Mouse (Mus musculus): ENCODE data around the gene Tmem94. TPM values are rescaled to one million over a fixed set of nuclear protein-coding genes. Genes with fewer than 3 reads are reported as not detected.

Gene Tmem94
- polyA plus RNA-seq (2014; fragmentation: Nextera tagmentation; extraction: Ambion mirVana) = 15.4 and 18.2 TPM in 2 replicates

DNA sequence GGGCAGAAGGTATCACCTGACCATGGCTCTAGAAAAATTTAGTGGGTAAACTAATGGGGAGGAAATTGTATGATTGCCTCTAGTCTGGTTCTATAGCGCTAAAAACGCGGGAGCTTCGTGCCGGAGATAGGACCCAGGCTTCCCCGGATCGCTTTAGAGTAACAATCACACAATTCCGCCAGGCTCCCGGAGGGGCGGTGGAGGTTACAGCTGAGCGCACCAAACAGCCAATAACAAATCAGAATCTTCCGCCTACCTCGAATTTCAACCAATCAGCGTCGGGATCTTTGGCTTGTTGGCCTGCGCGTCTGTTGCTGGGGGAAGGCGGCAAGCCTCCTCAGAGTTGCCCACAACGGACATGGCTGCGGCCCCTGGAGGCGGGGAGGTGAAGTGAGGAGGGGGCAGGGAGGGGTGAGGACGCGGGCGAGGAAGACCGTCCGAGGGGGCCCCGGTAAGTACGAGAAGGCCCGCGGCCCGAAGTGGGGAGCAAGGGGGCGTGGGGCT lies at the start of gene Tmem94:
Gene Tmem94, plus strand, starts transcription at position 331 of the 504 bp plus-strand sequence.
- Histone ChIP-seq H3K36me3 (ENCODE audit: control insufficient read depth, insufficient read depth, low read length) (no peaks in the 10 kb centered on the region), H3K4me2 (ENCODE audit: low read depth, low read length) (peak within 1 kb of the TSS; percentile 76), H3K27ac (replicated peaks; ENCODE audit: low read depth, low read length) (peak within 1 kb of the TSS; percentile 93), H3K4me1 (ENCODE audit: control insufficient read depth, insufficient read depth, low read length) (peaks cover 14% of the 10 kb centered on the region), H3K9ac (ENCODE audit: low read depth, low read length) (peak within 1 kb of the TSS; percentile 93), H3K4me3 (ENCODE audit: low read depth, low read length) (peak within 1 kb of the TSS; percentile 84), H3K27me3 (replicated peaks; ENCODE audit: control insufficient read depth, insufficient read depth, low read length) (no peaks in the 10 kb centered on the region), H3K9me3 (ENCODE audit: control insufficient read depth, low read length) (no peaks in the 10 kb centered on the region)
- DNase-seq (ENCODE audit: low spot score) (peak; percentile 98), ATAC-seq (ENCODE audit: low read depth) (peak; percentile 98)
- under 1% methylated on average over 32 of the region's 32 CpGs for WGBS

DNA sequence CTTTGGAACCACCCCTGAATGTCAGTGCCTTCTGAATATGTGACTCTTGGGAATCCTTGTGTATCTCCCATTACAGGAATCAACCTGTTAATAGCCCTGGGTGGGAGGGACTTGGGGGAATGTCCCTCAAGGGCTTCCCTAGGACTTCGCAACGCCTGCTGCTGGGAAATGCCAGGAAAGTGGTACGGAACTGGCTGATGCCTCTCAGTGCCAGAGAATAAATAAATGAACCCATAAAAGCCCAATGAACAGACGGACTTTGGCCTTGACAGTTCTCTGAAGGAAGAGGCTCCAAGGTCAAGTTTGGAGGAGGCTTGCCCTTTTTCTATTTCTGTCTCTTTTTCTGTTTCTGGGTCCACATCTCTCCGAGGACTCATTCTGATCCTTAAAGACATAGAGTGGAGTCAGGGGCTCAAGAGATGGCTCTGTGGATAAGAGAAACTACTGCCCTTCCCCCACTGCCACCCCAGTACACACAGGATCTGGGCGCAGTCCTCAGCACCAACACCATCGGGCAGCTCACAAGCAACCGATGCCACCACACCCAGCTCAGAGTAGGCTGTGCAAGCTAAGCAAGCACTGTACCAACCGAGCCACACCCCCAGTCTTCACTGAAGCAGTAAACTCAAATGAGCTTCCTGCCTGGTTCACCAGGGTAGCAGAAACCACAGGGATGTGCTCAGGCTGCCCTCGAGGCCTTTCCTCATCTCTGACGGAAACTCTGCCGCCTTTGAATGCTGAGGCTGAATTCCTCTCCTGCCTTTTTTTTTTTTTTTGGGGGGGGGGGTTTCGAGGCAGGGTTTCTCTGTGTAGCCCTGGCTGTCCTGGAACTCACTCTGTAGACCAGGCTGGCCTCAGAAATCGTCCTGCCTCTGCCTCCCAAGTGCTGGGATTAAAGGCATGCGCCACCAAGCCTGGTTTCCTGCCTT lies 48.6 kb upstream of the Tmem94 start:
- H3K27me3 ChIP-seq (replicated peaks; ENCODE audit: control insufficient read depth, insufficient read depth, low read length) = no peaks in the 10 kb centered on the region
- H3K4me3 ChIP-seq (ENCODE audit: low read depth, low read length) = no peak overlapping the region
- DNase-seq (ENCODE audit: low spot score) = no peak
- H3K27ac ChIP-seq (replicated peaks; ENCODE audit: low read depth, low read length) = no peak overlapping the region
- no peaks in the 10 kb centered on the region for H3K36me3 ChIP-seq (ENCODE audit: control insufficient read depth, insufficient read depth, low read length)
- no peaks in the 10 kb centered on the region for H3K9me3 ChIP-seq (ENCODE audit: control insufficient read depth, low read length)
- no peak overlapping the region for H3K9ac ChIP-seq (ENCODE audit: low read depth, low read length)
- ATAC-seq (ENCODE audit: low read depth) = no peak
- H3K4me2 ChIP-seq (ENCODE audit: low read depth, low read length) = no peak overlapping the region
- no peaks in the 10 kb centered on the region for H3K4me1 ChIP-seq (ENCODE audit: control insufficient read depth, insufficient read depth, low read length)
- WGBS = 63% methylated on average over 14 of the region's 15 CpGs

DNA sequence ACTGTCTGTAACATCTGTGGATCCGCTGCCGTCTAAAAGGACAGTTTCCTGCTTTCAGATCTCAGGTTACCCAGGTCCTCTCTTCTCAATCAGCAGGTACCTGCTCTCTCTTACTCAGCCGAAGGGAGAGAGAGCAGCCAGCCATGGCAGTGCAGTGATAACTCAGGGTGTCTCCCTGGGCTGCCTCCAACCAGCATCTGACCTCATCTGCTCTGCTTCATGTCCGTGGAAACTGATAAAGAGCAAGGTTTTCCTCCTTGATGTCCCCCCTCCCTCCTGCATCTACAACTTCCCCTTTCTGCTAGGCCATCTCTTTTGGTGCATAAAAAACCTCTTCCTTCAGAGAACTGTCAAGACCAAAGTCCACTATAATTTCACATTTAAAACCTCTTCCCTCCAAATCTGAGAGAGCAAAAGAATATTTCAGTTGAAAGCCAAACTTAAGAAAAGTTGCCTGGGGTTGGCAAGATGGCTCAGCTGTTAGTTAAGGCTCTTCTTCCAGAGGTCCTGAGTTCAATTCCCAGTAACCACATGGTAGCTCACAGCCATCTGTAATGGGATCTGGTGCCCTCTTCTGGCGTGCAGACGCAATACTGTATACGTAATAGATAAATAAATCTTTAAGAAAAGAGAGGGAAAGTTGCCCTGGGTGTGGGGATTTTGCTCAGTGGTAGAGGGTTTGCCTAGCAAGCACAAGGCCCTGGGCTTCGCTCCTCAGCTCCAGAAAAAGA lies 47.4 kb upstream of the Tmem94 start:
- H3K9me3 ChIP-seq (ENCODE audit: control insufficient read depth, low read length) = no peaks in the 10 kb centered on the region
- no peak overlapping the region for H3K9ac ChIP-seq (ENCODE audit: low read depth, low read length)
- DNase-seq (ENCODE audit: low spot score) = no peak
- no peak overlapping the region for H3K4me3 ChIP-seq (ENCODE audit: low read depth, low read length)
- ATAC-seq (ENCODE audit: low read depth) = no peak
- no peaks in the 10 kb centered on the region for H3K27me3 ChIP-seq (replicated peaks; ENCODE audit: control insufficient read depth, insufficient read depth, low read length)
- no peaks in the 10 kb centered on the region for H3K4me1 ChIP-seq (ENCODE audit: control insufficient read depth, insufficient read depth, low read length)
- WGBS = 52% methylated on average over 8 of the region's 8 CpGs
- no peak overlapping the region for H3K27ac ChIP-seq (replicated peaks; ENCODE audit: low read depth, low read length)
- H3K36me3 ChIP-seq (ENCODE audit: control insufficient read depth, insufficient read depth, low read length) = no peaks in the 10 kb centered on the region
- no peak overlapping the region for H3K4me2 ChIP-seq (ENCODE audit: low read depth, low read length)

DNA sequence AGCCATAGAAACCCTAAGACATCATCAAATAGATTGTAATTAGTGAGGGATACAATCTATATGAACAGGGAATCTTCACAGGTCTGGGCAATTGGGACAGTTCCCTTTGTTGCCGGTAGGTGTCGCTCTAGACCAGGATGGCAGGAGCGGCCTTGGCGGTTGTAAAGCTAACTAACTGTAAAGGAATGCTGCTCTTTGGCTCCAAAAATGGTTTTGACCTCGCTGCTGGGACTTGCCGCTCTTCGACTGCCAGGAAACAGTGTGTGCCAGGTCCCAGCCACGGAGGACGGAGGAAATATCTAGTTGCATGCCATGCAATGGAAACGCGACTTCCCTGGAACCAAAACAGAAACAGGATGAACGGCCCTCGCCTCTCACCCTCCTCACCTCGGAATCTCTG lies 42.6 kb upstream of the Tmem94 start:
- DNase-seq (ENCODE audit: low spot score) (peak; percentile 93), ATAC-seq (ENCODE audit: low read depth) (peak; percentile 65)
- Histone ChIP-seq H3K36me3 (ENCODE audit: control insufficient read depth, insufficient read depth, low read length) (no peaks in the 10 kb centered on the region), H3K27me3 (replicated peaks; ENCODE audit: control insufficient read depth, insufficient read depth, low read length) (no peaks in the 10 kb centered on the region), H3K4me2 (ENCODE audit: low read depth, low read length) (peak overlapping the region; percentile 34), H3K4me3 (ENCODE audit: low read depth, low read length) (peak overlapping the region; percentile 5; the same call in 1 of the 2 replicates), H3K27ac (replicated peaks; ENCODE audit: low read depth, low read length) (peak overlapping the region; percentile 69), H3K9ac (ENCODE audit: low read depth, low read length) (no peak overlapping the region), H3K4me1 (ENCODE audit: control insufficient read depth, insufficient read depth, low read length) (no peaks in the 10 kb centered on the region), H3K9me3 (ENCODE audit: control insufficient read depth, low read length) (no peaks in the 10 kb centered on the region)
- WGBS = 6% methylated on average over 14 of the region's 14 CpGs

DNA sequence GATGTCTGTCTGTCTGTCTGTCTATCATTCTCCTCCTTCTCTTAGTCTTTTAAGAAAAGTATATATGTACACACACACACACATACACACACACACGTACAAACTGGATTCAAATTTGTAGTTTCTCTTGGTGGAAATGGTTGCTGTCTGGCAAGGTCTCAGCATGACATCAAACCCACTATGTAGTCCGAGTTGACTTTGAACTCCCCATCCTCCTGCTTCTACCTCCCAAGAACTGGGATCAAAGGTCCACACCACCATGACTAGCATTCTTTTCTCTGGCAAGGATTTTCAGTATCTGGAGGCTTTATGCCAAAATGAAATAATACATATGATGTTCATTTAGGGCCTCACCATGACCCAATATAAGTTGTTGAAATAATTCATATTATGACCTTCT lies 42.0 kb upstream of the Tmem94 start:
- ATAC-seq (ENCODE audit: low read depth) (no peak), DNase-seq (ENCODE audit: low spot score) (no peak)
- Histone ChIP-seq H3K27me3 (replicated peaks; ENCODE audit: control insufficient read depth, insufficient read depth, low read length) (no peaks in the 10 kb centered on the region), H3K9ac (ENCODE audit: low read depth, low read length) (no peak overlapping the region), H3K4me3 (ENCODE audit: low read depth, low read length) (no peak overlapping the region), H3K4me1 (ENCODE audit: control insufficient read depth, insufficient read depth, low read length) (no peaks in the 10 kb centered on the region), H3K27ac (replicated peaks; ENCODE audit: low read depth, low read length) (peak overlapping the region; percentile 69), H3K4me2 (ENCODE audit: low read depth, low read length) (peak overlapping the region; percentile 34; the same call in 1 of the 2 replicates), H3K36me3 (ENCODE audit: control insufficient read depth, insufficient read depth, low read length) (no peaks in the 10 kb centered on the region), H3K9me3 (ENCODE audit: control insufficient read depth, low read length) (no peaks in the 10 kb centered on the region)
- WGBS = 70% methylated on average over 2 of the region's 2 CpGs

DNA sequence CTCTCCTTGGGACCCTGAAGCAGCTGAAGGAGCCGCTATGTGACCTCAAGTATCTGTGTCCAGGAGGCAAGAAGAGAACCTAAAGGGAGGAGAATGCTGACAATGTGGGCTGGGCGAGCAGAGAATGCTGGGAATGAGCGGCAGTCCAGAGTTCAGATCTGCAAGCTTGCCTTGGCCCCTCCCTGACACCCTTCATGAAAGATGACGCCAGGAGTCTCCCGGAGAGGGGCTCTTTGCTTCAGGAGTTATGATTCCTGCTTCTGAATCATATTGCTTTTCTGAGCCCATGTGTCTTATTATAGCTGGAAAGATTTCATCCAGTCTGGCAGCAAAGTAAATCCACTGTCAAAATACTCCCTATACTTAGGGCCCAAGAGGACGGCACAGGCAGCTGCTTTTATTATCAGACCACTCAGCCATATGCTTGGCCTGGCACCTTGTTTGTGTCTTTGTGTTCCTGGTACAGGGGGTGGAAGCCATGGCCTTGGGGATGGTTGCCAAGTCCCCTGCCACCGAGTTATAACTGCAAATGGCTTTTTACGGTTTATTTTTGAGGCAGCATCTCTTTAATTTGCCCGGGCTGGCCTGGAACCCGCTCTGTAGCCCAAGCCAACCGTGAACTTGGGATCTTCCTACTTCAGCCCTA lies 31.1 kb upstream of the Tmem94 start:
- Histone ChIP-seq H3K4me1 (ENCODE audit: control insufficient read depth, insufficient read depth, low read length) (peaks cover 11% of the 10 kb centered on the region), H3K4me3 (ENCODE audit: low read depth, low read length) (no peak overlapping the region), H3K36me3 (ENCODE audit: control insufficient read depth, insufficient read depth, low read length) (no peaks in the 10 kb centered on the region), H3K9ac (ENCODE audit: low read depth, low read length) (no peak overlapping the region), H3K27me3 (replicated peaks; ENCODE audit: control insufficient read depth, insufficient read depth, low read length) (no peaks in the 10 kb centered on the region), H3K27ac (replicated peaks; ENCODE audit: low read depth, low read length) (peak overlapping the region; percentile 12; the same call in 1 of the 2 replicates), H3K4me2 (ENCODE audit: low read depth, low read length) (no peak overlapping the region), H3K9me3 (ENCODE audit: control insufficient read depth, low read length) (no peaks in the 10 kb centered on the region)
- WGBS = 50% methylated on average over 11 of the region's 11 CpGs
- ATAC-seq (ENCODE audit: low read depth) = peak; percentile 57; the same call in 1 of the 2 replicates
- peak; percentile 67 for DNase-seq (ENCODE audit: low spot score)

DNA sequence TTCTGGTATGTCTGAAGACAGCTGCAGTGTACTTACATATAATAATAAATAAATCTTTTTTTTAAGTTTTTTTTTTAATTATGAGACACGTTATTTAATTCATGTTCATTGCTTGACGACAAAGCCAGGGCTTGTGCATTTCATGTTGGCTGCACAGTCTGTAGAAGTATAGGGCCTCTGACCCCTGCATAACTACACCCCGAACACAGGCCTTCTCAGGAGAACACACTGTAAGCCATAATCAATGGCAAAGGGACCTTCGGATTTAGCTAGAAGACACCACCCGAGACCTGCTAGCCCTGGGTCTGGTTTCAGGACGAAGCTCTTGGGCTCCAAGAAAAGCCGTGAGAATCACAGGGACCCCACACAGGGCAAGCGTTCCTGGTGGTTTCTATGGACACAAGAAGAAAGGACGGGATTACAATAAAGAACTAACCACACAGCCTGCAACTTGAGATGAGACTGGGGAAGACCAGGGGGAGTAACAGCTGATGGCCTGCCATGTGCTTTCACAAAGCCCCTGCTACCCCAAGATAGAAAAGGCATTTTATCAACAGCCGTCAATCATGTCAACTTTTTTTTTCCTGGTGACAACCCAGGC lies 27.5 kb upstream of the Tmem94 start:
- Histone ChIP-seq H3K27ac (replicated peaks; ENCODE audit: low read depth, low read length) (no peak overlapping the region), H3K9me3 (ENCODE audit: control insufficient read depth, low read length) (no peaks in the 10 kb centered on the region), H3K4me3 (ENCODE audit: low read depth, low read length) (no peak overlapping the region), H3K4me1 (ENCODE audit: control insufficient read depth, insufficient read depth, low read length) (peaks cover 11% of the 10 kb centered on the region), H3K9ac (ENCODE audit: low read depth, low read length) (no peak overlapping the region), H3K36me3 (ENCODE audit: control insufficient read depth, insufficient read depth, low read length) (no peaks in the 10 kb centered on the region), H3K4me2 (ENCODE audit: low read depth, low read length) (no peak overlapping the region), H3K27me3 (replicated peaks; ENCODE audit: control insufficient read depth, insufficient read depth, low read length) (no peaks in the 10 kb centered on the region)
- peak; percentile 54 for DNase-seq (ENCODE audit: low spot score)
- WGBS = 60% methylated on average over 10 of the region's 10 CpGs
- ATAC-seq (ENCODE audit: low read depth) = peak; percentile 75
